Mouse (Mus musculus): ENCODE results near the gene Traf5.

Traf5 gene

GRCm38 (mm10) chr1:192091806-192092772 is at the start of gene Traf5:
Gene Traf5 (minus strand): TSS chr1:192092559.
- DNase-seq = peak; percentile 98

- no peak for DNase-seq
Observed at GRCm38 (mm10) chr1:192140313-192140712, 48.0 kb upstream of the Traf5 start.

- peak; percentile 83 for DNase-seq
Observed at GRCm38 (mm10) chr1:192137926-192138910, 45.9 kb upstream of the Traf5 start, which contains the start of gene Rcor3. Gene Rcor3 (minus strand): TSS chr1:192138062.

GRCm38 (mm10) chr1:192137291-192137925 is 45.0 kb upstream of the Traf5 start:
- peak; percentile 21 for DNase-seq

GRCm38 (mm10) chr1:192136561-192137290 is 44.4 kb upstream of the Traf5 start:
- DNase-seq = peak; percentile 81

GRCm38 (mm10) chr1:192130202-192130601 is 37.8 kb upstream of the Traf5 start:
- no peak for DNase-seq

- no peak for DNase-seq
Observed at GRCm38 (mm10) chr1:192128343-192128742, 36.0 kb upstream of the Traf5 start.

- no peak for DNase-seq
Observed at GRCm38 (mm10) chr1:192125761-192126160, 33.4 kb upstream of the Traf5 start.

GRCm38 (mm10) chr1:192116262-192116661 is 23.9 kb upstream of the Traf5 start:
- no peak for DNase-seq

- no peak for DNase-seq
Observed at GRCm38 (mm10) chr1:192115378-192115777, 23.0 kb upstream of the Traf5 start.

- DNase-seq = no peak
Observed at GRCm38 (mm10) chr1:192109169-192109568, 16.8 kb upstream of the Traf5 start.

GRCm38 (mm10) chr1:192107352-192107751 is 15.0 kb upstream of the Traf5 start:
- DNase-seq = peak; percentile 56

GRCm38 (mm10) chr1:192105902-192106389 is 13.6 kb upstream of the Traf5 start:
- DNase-seq = no peak

GRCm38 (mm10) chr1:192104021-192104420 is 11.7 kb upstream of the Traf5 start:
- DNase-seq = no peak

GRCm38 (mm10) chr1:192103176-192103575 is 10.8 kb upstream of the Traf5 start:
- DNase-seq = no peak

- no peak for DNase-seq
Observed at GRCm38 (mm10) chr1:192101359-192101758, 9.0 kb upstream of the Traf5 start.

- DNase-seq = no peak
Observed at GRCm38 (mm10) chr1:192100742-192101141, 8.4 kb upstream of the Traf5 start.

GRCm38 (mm10) chr1:192095626-192096025 is 3.3 kb upstream of the Traf5 start:
- no peak for DNase-seq

- DNase-seq = peak; percentile 93
Observed at GRCm38 (mm10) chr1:192094451-192095170, 2.3 kb upstream of the Traf5 start.

GRCm38 (mm10) chr1:192092879-192093660 is 711 bp upstream of the Traf5 start:
- peak; percentile 95 for DNase-seq

All from lung, postnatal 36 days (tissue).